Mouse (Mus musculus): ENCODE measurements around the gene Ciz1. TPM values are rescaled to one million over a fixed set of nuclear protein-coding genes. Genes with fewer than 3 reads are reported as not detected.
A peak's percentile ranks its signal among the peaks of the same experiment; 100 is the strongest.

Gene Ciz1
- total RNA-seq, 2 experiments from 2014 or later, result 32.2 to 36.5 TPM

- intact Hi-C loops (cut with DNase I), result no loop called here
Measured at GRCm38 (mm10) chr2:32367315-32367714, 15.2 kb downstream of the Ciz1 start.

GRCm38 (mm10) chr2:32374191-32374590 lies 22.1 kb downstream of the Ciz1 start:
- intact Hi-C loops (cut with DNase I), result no loop called here
- DNase-seq, result no peak

More at GRCm38 (mm10) chr2:32367315-32367714, 15.2 kb downstream of the Ciz1 start:
- no peak for DNase-seq

- intact Hi-C loops (cut with DNase I), result no loop called here
- DNase-seq, result no peak
Measured at GRCm38 (mm10) chr2:32375317-32375940, 23.3 kb downstream of the Ciz1 start.

GRCm38 (mm10) chr2:32376963-32377362 lies 24.8 kb downstream of the Ciz1 start:
- intact Hi-C loops (cut with DNase I), result no loop called here
- no peak for DNase-seq

- peak in 1 of 2 experiments; percentile 21 for DNase-seq
- intact Hi-C loops (cut with DNase I), result no loop called here
Measured at GRCm38 (mm10) chr2:32380001-32380500, 27.9 kb downstream of the Ciz1 start.

- intact Hi-C loops (cut with DNase I), result no loop called here
- no peak for DNase-seq
Measured at GRCm38 (mm10) chr2:32381141-32381774, 29.1 kb downstream of the Ciz1 start.

GRCm38 (mm10) chr2:32381775-32382223 lies 29.7 kb downstream of the Ciz1 start, which contains the start of gene 1110008P14Rik:
1110008P14Rik (minus strand) TSS chr2:32381938.
- DNase-seq, result peak; percentile 94 to 97
- intact Hi-C loops (cut with DNase I), result no loop called here

- intact Hi-C loops (cut with DNase I), result no loop called here
- DNase-seq, result no peak
Measured at GRCm38 (mm10) chr2:32382689-32383088, 30.6 kb downstream of the Ciz1 start.

- no peak for DNase-seq
- intact Hi-C loops (cut with DNase I), result no loop called here
Measured at GRCm38 (mm10) chr2:32387706-32388490, 35.8 kb downstream of the Ciz1 start, which contains the start of gene Lcn2. Lcn2 (minus strand) TSS chr2:32388252.

GRCm38 (mm10) chr2:32389157-32389556 lies 37.0 kb downstream of the Ciz1 start:
- intact Hi-C loops (cut with DNase I), result no loop called here
- DNase-seq, result no peak

- DNase-seq, result no peak
- intact Hi-C loops (cut with DNase I), result loop anchor here (5.0 kb wide), 1 partner anchor 84 kb away; no protein-coding TSS in a partner anchor
Measured at GRCm38 (mm10) chr2:32390871-32391270, 38.7 kb downstream of the Ciz1 start.

- intact Hi-C loops (cut with DNase I), result loop anchor here (5.0 kb wide), 1 partner anchor 85 kb away; no protein-coding TSS in a partner anchor
Measured at GRCm38 (mm10) chr2:32392063-32392462, 39.9 kb downstream of the Ciz1 start.

GRCm38 (mm10) chr2:32394973-32395372 lies 42.8 kb downstream of the Ciz1 start:
- DNase-seq, result peak; percentile 36 to 44
- intact Hi-C loops (cut with DNase I), result loop anchor here (2.0 to 5.0 kb wide), 2 partner anchors 42 to 88 kb away; partner anchors contain the start of genes Ciz1 and Dnm1

More at GRCm38 (mm10) chr2:32392063-32392462, 39.9 kb downstream of the Ciz1 start:
- DNase-seq, result peak in 1 of 2 experiments; percentile 18

- peak; percentile 92 to 95 for DNase-seq
- intact Hi-C loops (cut with DNase I), result loop anchor here (2.0 kb wide), 1 partner anchor 43 kb away; the partner anchor contains the start of genes Ciz1 and Dnm1
Measured at GRCm38 (mm10) chr2:32395484-32395945, 43.4 kb downstream of the Ciz1 start, which contains the start of gene Ptges2. Ptges2 (plus strand) TSS chr2:32395896.

- peak; percentile 87 to 90 for DNase-seq
- intact Hi-C loops (cut with DNase I), result loop anchor here (2.0 kb wide), 1 partner anchor 43 kb away; the partner anchor contains the start of genes Ciz1 and Dnm1
Measured at GRCm38 (mm10) chr2:32395946-32396621, 44.0 kb downstream of the Ciz1 start.

- intact Hi-C loops (cut with DNase I), result no loop called here
Measured at GRCm38 (mm10) chr2:32396695-32397094, 44.6 kb downstream of the Ciz1 start.

GRCm38 (mm10) chr2:32404663-32405062 lies 52.5 kb downstream of the Ciz1 start:
- intact Hi-C loops (cut with DNase I), result loop anchor here (1.0 to 2.0 kb wide), 2 partner anchors 83 to 164 kb away; no protein-coding TSS in a partner anchor
- DNase-seq, result peak; percentile 93 to 97

More at GRCm38 (mm10) chr2:32396695-32397094, 44.6 kb downstream of the Ciz1 start:
- no peak for DNase-seq

- DNase-seq, result no peak
- intact Hi-C loops (cut with DNase I), result no loop called here
Measured at GRCm38 (mm10) chr2:32407144-32407824, 55.2 kb downstream of the Ciz1 start.
